Mouse (Mus musculus): Measurements from ENCODE around the gene Nrcam.

- TF ChIP-seq CTCF (IDR thresholded peaks at IDR 0.05; ENCODE audit: low read depth) (no peak), EP300 (IDR thresholded peaks at IDR 0.05; ENCODE audit: low read depth) (no peak)
Observed at GRCm38 (mm10) chr12:44462976-44463375, 134.3 kb downstream of the Nrcam start.
